Mouse (Mus musculus): ENCODE measurements at regions not wholly inside any gene's neighbourhood (a gene's known extent, or its start where the extent isn't known, plus 50 kb on each side); places are given as distances from the start of the nearest gene placed in this dataset.
A peak's percentile ranks its signal among the peaks of the same experiment; 100 is the strongest.
"Not testable (repeated sequence)": the region's sequence is repeated elsewhere in the genome, so short reads cannot be mapped to it uniquely, and the experiment has no call there.

DNA sequence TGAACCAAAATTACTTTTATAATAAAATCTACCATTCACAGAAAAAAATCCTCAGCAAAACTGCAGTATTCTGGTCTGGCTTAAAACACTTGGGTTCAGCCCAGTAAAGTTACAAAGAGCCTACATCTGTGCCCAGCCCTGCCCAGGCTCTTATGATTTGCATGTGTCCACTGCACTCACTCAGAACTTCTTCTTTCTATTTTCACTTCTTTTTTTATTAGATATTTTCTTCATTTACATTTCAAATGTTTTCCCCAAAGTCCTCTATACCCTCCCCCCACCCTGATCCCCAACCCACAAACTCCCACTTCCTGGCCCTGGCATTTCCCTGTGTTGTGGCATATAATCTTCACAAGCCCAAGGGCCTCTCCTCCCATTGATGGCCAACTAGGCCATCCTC lies 1442.4 kb upstream of the Tacstd2 start:
- DNase-seq = no peak

DNA sequence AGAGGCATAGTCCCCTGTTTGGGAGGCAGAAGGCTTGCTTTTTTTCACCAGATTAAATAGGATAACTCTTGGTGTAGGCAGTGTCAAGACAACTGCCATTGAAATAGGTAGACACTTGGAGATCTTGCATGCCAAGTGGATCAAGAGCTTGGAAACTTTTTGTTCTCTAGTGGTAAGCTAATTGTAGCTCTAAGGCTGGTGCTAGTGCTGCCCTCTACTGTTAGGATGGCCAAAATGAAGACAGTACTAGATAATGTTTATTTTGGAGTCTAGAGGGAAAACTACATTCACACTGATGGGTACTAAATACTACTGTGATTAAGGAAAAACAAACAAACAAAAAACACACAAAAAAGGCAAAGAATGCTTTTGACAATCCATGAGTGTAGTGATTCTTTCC lies 1428.4 kb upstream of the Tacstd2 start:
- no peak for DNase-seq

DNA sequence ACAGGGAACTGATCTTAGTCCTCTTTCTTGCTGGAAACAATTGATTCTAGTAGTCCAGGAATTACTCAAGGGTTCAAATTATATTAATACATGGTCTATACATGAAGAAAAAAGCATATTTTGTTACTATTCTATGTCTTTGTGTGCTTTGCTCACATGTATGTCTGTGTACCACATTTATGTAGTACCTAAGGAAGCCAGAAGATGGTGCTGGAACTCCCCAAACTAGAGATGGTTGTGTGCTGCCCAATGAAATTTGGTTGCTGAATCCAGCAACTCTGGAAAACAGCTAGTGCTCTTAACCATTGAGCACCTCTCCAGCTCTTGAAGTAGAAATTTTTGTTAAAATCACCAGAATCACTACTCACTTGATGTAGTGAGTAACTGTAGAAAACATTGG lies 1402.5 kb upstream of the Tacstd2 start:
- not testable (repeated sequence) for DNase-seq

DNA sequence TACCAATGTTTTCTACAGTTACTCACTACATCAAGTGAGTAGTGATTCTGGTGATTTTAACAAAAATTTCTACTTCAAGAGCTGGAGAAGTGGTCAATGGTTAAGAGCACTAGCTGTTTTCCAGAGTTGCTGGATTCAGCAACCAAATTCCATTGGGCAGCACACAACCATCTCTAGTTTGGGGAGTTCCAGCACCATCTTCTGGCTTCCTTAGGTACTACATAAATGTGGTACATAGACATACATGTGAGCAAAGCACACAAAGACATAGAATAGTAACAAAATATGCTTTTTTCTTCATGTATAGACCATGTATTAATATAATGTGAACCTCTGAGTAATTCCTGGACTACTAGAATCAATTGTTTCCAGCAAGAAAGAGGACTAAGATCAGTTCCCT lies 1396.3 kb upstream of the Tacstd2 start:
- not testable (repeated sequence) for DNase-seq

DNA sequence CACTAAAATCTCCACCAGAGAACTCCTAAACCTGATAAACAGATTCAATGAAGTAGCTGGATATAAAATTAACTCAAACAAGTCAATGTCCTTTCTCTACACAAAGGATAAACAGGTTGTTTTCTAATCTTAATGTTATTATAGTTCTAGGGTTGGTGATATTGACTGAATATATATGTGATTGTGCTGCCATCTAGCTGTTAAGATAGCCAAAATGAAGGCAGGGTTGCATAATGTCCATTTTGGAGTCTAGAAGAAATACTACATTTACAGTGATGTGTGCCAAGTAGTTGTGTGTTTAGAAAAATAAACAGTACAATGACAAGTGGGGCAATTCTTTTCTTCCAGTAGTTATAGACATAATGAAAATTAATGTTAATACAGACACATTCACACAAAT lies 1379.9 kb upstream of the Tacstd2 start:
- DNase-seq = no peak

DNA sequence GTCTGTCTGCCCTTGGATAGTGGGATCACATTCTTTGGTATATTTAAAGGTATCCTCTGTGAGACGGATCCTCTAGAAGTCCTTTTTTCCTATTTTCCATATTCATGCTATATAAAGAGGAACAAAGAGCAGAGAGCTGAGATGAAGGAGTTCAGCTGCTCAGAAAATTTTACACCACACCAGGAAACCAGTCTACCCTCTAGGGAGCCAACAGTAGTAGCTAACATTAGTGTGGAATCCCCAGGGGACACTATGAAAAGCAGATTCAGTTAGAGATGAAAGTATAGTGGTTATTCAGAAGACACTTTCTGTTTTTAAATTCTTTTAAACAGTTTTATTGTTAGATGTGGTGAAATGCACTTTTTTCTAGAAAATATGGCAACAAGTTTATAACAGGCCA lies 1348.5 kb upstream of the Tacstd2 start:
- no peak for DNase-seq

DNA sequence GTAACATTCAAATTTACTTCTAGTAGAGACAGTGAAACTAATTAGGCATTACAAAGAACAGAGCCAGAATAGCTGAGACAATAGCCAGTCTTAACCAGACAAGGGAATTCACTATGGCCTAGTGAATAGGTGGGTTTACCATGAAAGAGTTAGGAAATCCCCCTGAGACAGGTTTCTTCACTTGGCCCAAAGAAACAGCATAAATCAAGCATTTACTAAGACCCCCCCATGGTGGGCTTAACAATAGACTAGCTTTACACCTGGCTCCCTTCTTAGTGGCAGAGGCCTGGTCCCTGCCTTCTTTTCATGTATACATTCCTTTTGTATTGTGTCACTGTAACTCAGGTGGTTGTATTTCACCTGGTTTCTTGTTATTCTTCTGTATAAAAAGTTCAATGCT lies 1317.2 kb upstream of the Tacstd2 start:
- DNase-seq = not testable (repeated sequence)

DNA sequence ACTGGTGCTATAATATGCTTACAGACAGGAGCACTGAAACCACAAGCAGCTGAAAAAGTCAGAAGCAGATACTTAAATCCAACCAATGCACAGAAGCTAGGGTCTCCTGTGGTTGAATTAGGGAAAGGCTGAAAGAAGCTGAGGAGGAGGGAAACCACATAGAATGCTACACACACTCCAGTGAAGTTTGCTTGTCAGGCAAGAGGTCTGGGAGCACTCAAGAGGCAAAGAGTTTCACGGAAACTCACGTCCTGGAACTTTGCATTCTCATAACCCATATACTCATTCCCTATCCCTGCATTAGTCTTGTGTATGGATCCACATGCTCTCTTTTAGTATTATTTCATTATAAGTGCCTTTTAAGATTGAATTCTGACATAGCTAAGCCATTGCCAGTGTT lies 1316.7 kb upstream of the Tacstd2 start:
- no peak for DNase-seq

DNA sequence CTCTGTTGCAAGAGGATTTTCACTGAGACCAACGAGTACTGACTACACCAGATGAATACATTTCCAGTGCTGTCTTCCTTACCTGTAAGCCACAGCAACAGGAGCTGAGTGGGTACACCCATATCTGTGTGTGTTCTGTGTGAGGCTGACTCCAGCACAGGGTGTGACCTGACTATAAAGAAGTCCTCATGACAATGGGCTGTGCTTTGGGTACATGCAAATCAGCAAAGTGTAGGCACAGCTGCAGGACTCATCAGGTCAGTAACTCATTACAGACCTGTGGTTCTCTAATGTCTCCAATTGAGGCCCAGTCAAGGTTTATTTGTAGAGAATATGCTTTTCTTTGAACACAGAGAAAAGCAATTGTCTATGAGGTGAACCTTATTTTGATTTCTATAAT lies 1299.6 kb upstream of the Tacstd2 start:
- DNase-seq = no peak

DNA sequence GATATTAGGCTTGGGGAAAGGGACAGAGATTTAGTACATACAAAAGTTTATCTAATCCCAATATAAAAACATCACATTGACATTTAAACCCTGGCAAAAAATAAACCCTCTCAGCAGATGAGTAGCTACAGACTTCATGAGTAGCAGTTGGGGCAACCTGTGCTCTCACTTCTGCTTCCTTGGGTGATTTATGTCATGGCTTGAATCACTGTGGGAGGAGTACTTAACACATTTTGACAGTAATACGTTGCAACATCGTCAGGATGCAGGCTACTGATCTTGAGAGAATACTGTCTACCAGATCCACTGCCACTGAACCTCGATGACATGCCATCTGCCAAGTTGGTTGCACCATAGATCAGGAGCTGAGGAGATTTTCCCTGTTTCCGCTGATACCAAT lies 1299.0 kb upstream of the Tacstd2 start:
- no peak for DNase-seq

DNA sequence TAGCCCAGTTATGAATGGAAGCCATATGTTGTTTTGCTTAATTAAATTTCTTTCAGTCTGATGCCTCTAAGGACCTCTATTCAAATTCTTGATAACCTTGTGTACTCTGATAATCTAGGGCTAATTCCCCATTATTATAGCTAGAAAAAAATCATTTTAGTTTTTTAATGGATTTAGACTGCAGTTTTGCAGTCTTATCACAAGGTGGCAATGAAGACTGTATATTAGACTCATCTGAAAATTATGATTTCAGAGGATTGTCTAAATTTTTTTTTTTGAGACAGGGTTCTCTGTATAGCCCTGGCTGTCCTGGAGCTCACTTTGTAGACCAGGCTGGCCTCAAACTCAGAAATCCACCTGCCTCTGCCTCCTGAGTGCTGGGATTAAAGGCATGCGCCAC lies 1292.9 kb upstream of the Tacstd2 start:
- DNase-seq = not testable (repeated sequence)

DNA sequence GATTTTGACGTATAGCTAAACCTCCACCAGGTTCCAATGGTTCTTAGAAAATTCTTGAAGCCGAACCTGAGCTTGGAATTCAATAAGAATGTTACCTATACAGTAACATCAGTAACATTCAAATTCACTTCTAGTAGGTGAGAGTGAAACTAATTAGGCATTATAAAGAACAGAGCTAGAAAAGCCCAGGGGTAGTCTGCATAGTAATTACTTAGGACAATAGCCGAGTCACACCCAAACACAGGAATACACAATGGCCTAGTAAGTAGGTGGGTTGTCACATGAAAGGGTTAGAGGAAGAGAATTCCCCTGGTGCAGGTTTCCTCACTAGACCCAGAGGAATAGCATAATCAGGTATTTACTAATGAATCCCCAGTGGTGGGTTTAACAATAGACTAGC lies 1277.8 kb upstream of the Tacstd2 start:
- DNase-seq = no peak

DNA sequence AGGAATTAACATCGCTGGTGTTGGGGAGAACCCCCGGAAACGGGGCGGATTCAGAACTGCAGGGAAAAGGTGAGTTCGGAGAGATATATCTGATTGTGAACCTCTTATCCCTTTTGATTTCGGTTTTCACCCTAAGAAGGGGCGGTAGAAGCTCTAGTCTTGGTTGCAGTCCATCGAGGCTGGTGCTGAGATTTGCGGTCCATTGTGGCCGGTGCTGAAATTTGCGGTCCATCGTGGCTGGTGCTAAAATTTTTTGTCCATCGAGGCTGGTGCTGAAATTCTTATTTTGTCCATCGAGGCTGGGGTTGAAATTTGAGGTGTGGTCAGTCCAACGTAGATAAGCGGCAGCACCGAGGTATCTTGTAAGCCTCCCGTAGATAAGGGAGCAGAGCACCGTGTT lies 1263.6 kb upstream of the Tacstd2 start:
- DNase-seq = not testable (repeated sequence)

DNA sequence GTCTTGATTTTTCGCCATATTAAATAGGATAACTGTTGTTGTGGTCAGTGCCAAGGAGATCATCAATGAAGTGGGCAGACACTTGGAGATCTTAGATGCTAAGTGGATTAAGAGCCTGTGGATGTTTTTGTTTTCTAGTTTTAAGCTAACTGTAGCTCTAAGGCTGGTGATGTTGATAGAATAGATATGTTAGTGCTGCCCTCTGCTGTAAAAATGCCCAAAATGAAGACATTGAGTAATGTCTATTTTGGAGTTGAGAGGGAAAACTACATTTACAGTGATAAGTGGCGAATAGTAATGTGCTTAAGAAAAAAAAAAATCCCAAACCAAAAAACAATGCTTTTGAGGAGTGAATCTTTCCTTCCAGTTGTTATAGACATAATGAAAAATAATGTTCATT lies 1235.9 kb upstream of the Tacstd2 start:
- no peak for DNase-seq

DNA sequence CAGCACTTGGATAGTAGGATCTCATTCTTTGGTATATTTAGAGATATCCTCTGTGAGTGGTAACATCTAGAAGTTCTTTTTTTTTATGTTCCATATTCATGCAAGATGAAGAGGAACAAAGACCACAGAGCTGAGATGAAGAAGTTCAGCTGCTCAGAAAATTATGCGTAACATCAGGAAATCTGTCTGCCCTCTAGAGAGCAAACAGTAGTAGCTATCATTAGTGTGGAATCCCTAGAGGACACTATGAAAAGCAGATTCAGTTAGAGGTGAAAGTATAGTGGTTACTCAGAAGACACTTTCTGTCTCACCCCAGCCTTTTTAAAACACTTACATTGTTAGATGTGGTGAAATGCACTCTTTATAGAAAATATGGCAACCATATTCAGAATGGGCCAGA lies 1214.9 kb upstream of the Tacstd2 start:
- DNase-seq = no peak

DNA sequence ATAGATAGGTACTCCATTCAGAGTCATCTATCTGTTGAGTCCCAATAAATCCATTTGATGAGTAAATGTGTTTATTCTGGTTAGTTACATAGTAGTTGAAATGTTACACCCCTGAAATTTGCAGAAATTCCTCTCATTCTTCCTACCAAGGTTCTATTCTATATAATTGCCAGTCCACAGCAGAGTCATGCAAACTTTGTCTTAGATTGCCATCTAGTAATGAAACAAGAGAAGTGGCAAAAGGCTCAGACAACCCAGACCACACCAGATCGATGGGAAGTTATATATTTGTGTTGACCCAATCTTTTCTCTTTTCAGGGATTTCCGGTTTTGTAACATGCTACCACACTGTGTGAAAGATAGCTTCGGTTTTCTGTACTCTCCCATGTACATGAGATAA lies 1214.1 kb upstream of the Tacstd2 start:
- no peak for DNase-seq

DNA sequence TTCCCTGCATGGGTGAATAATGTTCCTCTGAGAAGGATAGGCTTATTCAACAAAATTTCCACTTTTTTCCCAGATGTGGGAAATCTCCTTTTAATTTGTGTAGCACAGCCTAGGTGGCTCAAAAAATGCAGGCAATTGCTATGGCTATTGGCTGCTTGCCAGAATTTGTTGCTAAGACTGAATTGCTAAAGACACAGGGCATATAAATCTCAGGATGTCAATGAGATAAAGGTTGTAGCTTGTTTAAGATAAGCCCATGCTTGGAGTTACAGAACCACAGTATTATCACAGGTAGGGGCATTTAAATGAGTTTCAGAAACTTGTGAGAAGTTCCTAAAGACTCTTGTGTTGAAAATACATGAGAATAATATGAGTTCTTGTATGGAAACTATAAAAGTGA lies 1203.0 kb upstream of the Tacstd2 start:
- DNase-seq = no peak

DNA sequence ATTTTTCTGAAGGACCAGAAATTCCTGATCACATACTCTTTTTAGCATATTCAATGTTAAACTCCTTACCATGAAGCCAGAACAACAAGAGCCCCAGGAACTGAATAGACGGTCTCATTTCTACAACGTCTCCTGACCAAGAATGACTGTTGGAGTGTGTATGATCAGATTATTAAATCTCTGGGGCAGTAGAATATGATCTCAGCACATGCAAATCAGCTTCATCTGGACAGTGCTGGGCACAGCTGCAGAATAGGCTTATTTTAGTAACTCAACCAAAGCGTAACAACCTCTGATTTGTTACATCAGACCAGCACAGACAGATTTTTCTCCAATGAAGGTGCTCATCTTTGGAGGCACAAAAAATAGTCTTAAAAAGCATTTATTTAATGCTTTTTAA lies 1201.1 kb upstream of the Tacstd2 start:
- DNase-seq = no peak

DNA sequence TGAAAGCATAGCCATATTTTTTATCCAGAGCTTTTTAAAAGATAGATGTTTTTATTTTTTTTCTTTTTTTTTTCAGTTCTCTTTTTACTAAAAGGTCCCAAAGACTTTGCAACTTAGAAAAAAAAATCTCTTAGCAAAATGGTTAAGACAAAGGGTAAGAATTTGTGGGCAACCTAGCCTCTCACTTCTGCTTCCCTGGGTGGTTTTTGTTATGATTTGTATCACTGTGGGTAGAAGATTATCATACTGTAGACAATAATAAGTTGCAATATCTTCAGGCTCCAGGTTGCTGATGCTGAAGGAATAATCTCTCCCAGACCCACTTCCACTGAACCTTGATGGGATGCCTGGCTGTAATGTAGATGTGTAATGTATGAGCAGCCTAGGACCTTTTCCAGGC lies 1200.5 kb upstream of the Tacstd2 start:
- DNase-seq = no peak

DNA sequence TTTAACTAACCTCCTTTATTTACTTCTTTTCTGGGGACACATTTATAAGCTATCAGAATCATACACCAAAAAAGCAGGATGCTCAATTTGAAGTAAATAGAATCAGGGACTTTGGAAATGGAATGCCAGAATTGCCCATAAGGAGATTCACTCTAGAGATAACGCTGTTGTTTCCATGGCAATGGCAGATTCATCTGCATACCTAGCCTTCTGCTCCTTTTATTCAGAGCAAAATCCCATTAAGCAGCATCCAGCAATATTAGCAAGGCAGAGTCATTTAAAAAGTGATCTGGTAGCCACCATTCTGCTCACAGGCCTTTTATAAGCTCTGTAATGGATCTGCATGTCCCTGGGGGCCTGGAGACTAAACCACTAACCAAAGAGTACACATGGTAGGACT lies 1175.5 kb upstream of the Tacstd2 start:
- not testable (repeated sequence) for DNase-seq

DNA sequence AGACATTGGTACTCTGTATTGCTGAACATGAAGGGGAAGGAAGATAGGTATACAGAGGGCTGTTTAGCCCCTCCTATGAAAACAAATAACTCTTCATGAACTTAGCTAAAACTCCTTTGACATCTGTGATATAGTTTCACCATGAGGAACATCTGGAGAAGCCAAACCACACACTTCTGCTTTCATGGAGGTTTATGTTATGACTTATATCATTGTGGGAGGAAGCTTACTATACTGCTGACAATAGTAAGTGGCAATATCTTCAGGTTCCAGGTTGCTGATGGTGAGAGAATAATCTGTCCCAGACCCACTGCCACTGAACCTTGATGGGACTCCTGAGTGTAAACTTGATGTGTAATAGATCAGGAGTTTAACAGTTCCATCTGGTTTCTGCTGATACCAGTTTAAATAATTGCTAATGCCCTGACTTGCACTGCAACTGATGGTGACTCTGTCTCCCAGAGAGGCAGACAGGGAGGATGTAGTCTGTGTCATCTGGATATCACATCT lies 1168.8 kb upstream of the Tacstd2 start:
- DNase-seq = not testable (repeated sequence)

DNA sequence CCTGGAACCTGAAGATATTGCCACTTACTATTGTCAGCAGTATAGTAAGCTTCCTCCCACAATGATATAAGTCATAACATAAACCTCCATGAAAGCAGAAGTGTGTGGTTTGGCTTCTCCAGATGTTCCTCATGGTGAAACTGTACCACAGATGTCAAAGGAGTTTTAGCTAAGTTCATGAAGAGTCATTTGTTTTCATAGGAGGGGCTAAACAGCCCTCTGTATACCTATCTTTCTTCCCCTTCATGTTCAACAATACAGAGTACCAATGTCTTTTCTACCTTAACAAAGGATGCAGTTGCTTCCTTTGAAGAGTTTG lies 1145.2 kb upstream of the Tacstd2 start:
- not testable (repeated sequence) for DNase-seq

DNA sequence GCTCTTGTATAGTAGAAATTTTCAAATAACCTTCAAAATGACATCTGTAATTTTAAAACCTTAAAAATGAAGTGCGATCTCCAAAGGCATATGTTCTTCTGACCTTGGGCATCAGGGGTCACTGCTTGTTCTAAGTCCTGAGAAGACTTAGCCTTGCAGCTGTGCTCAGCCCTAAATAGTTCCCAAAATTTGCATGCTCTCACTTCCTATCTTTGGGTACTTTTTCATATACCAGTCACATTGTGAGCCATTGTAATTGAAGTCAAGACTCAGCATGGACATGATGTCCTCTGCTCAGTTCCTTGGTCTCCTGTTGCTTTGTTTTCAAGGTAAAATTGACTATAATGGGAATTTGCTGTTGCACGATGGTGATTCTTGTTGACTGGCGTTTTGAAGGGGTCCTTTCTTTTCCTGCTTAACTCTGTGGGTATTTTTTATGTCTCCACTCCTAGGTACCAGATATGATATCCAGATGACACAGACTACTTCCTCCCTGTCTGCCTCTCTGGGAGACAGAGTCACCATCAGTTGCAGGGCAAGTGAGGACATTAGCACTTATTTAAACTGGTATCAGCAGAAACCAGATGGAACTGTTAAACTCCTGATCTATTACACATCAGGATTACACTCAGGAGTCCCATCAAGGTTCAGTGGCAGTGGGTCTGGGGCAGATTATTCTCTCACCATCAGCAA lies 1144.6 kb upstream of the Tacstd2 start:
- DNase-seq = no peak

DNA sequence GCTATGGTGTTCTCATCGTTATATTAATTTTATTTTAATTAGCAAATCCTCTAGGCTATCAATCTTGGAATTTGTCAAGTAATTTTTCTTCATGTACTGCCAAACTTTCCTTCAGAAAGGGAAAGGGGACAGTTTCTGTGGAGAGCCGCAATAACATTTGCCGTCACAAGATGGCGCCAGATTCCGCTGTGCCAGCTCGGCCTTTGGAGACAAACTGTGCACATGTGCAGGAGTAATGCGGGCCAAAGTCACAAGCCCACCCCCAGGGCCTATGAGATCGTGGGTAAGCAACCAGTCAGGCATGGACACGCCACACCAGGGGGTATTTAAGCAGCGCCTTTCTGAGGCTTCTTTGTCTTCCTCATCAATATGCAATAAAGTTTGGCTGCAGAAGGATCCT lies 1132.8 kb upstream of the Tacstd2 start:
- peak; percentile 12 for DNase-seq

DNA sequence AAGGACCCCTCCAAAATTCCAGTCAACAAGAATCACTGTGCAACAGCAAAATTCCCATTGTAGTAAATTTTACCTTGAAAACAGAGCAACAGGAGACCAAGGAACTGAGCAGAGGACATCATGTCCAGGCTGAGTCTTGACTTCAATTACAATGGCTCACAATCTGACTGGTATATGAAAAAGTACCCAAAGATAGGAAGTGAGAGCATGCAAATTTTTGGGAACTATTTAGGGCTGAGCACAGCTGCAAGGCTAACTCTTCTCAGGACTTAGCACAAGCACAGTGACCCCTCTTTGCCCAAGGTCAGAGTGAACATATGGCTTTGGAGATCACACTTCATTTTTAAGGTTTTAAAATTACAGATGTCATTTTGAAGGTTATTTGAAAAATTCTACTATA lies 1096.7 kb upstream of the Tacstd2 start:
- DNase-seq = not testable (repeated sequence)

DNA sequence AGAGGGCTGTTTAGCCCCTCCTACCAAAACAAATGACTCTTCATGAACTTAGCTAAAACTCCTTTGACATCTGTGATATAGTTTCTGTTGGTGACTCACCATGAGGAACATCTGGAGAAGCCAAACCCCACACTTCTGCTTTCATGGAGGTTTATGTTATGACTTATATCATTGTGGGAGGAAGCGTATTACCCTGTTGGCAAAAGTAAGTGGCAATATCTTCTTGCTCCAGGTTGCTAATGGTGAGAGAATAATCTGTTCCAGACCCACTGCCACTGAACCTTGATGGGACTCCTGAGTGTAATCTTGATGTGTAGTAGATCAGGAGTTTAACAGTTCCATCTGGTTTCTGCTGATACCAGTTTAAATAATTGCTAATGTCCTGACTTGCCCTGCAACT lies 1096.2 kb upstream of the Tacstd2 start:
- DNase-seq = no peak

Data from kidney, adult 18-20 months (tissue).